Mouse (Mus musculus): ENCODE measurements around the gene Stmn3. TPM values are rescaled to one million over a fixed set of nuclear protein-coding genes. Genes with fewer than 3 reads are reported as not detected.

The Stmn3 gene
- 0.22 and 0.27 TPM in 2 replicates for polyA plus RNA-seq (2015; fragmentation: Nextera tagmentation; extraction: Ambion mirVana)

DNA sequence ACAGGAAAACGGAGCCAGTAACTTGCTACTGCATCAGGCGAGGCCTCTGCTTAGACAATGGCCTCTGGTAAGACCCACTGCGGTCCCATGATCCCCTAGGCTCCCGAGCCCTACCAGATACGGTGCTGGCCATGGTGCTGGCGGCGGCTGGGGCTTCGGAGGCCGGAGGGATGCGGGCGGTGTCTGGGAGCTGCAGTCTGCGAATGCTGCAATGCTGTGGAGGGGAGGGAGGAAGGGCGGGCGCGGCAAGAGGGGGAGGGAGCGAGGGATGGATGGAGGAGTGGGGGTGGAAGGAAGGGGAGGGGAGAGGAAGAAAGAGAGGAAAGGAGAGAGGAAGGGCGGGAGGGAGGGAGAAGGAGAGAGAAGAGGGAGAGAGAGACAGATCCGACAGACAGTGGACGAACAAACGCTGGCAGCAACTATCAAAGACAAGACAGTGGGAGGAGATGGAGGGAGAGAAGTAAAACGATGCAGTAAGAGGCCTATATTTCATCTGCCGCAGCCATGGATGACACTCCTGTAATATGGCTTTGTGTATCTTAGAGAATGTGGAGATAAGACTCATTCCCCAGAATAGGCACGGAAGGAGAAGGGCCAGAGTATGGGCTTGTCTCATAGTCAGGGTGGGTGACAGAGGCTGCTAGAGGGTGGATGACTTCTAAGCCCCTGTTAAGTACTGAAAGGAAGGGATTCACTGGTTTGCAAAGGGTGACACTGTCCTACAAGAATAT is at the start of gene Stmn3:
Gene Stmn3 (minus strand): TSS at position 421 of the 731 bp plus-strand sequence.
- DNase-seq (ENCODE audit: low spot score): peak; percentile 3

DNA sequence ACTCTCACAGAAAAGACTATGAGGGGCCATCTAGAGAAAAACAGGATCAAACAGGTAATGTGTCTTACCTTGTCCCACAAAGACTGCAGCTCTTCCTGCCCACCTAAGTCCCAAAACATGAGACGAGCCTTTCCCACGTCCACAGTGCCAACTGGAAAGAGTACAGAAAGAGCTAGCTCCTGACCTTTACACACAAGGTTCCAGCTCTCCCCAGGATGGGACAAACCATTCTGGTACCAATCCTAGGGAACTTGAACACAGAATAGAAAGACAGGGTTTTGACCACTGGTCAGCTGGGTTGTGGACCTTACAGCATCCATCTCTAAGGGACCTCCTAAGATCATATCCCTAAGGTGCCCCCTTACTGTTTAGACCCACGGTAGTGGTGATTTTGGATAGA is 49.6 kb upstream of the Stmn3 start:
- no peak for DNase-seq (ENCODE audit: low spot score)

- no peak for DNase-seq (ENCODE audit: low spot score)
These were observed 42.5 kb upstream of the Stmn3 start for GRCm38 (mm10) chr2:181356780-181357179.

DNA sequence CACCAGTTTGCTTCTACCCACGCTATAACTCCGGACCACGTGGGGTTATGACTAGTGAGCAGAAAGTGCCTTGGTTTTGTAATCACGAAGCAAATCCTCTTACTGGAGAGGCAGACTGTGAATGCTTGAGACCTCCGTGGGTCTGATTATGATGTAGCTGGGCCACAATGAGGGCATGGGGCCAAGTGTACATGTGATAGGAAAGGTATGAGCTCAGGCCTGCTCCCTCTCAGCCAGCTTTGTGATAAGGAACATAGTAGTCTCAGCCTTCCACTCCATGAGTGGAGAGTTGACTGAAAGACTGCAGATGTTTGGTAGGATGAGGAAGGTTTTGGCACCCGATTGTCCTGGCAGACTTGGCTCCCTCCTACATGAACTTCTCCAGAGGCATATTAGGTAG is 28.5 kb upstream of the Stmn3 start:
- DNase-seq (ENCODE audit: low spot score): no peak

- DNase-seq (ENCODE audit: low spot score): no peak
These were observed 26.1 kb upstream of the Stmn3 start for GRCm38 (mm10) chr2:181340426-181340825.

GRCm38 (mm10) chr2:181334023-181334422 is 19.7 kb upstream of the Stmn3 start:
- DNase-seq (ENCODE audit: low spot score): peak; percentile 70

DNA sequence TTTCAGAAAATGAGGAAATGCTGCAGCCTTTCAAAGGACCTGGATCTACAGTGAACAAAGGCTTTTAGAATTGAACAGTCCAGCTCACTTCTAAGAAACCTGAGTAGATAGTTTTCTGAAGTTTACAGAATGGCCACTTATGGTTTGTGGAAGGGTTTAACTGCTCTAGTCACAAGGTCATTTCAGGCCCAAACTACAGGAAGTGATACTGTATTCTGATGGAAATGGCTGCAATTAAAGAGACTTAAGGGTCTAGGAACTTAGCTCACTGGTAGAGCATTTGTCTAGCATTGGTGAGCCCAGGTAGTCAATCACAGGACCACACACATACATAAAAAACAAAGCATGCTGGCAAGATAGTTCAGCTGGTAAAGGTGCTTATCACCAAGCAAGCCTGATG is 18.2 kb upstream of the Stmn3 start:
- DNase-seq (ENCODE audit: low spot score): no peak

- DNase-seq (ENCODE audit: low spot score): no peak
These were observed 11.8 kb upstream of the Stmn3 start for GRCm38 (mm10) chr2:181326098-181326497.

GRCm38 (mm10) chr2:181322136-181322535 is 7.8 kb upstream of the Stmn3 start:
- no peak for DNase-seq (ENCODE audit: low spot score)

- DNase-seq (ENCODE audit: low spot score): no peak
These were observed 5.8 kb upstream of the Stmn3 start for GRCm38 (mm10) chr2:181320103-181320499.

- peak; percentile 88 for DNase-seq (ENCODE audit: low spot score)
These were observed 5.2 kb upstream of the Stmn3 start, which contains the start of gene Rtel1 for GRCm38 (mm10) chr2:181319248-181320102. Rtel1 (plus strand) TSS chr2:181319739.

- no peak for DNase-seq (ENCODE audit: low spot score)
These were observed 788 bp downstream of the Stmn3 start for GRCm38 (mm10) chr2:181313344-181314079.

DNA sequence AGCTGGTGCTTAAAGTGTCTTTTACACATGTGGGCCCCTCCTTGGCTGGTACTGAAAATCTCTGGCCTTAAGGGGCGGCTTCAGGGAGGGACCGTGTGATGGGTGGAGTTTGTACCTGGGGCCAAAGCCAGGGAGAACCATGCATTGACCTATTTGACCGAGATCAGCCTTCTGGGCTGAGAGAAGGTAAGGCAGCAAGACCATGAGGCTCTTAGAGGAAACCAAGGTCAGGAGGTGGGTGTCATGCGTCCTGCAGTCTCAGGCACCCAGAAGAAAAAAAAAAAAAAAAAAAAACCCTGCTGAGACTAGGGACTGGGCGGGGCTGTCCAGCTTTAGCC is 1.3 kb downstream of the Stmn3 start:
- no peak for DNase-seq (ENCODE audit: low spot score)

GRCm38 (mm10) chr2:181312435-181312834 is 1.9 kb downstream of the Stmn3 start:
- no peak for DNase-seq (ENCODE audit: low spot score)

DNA sequence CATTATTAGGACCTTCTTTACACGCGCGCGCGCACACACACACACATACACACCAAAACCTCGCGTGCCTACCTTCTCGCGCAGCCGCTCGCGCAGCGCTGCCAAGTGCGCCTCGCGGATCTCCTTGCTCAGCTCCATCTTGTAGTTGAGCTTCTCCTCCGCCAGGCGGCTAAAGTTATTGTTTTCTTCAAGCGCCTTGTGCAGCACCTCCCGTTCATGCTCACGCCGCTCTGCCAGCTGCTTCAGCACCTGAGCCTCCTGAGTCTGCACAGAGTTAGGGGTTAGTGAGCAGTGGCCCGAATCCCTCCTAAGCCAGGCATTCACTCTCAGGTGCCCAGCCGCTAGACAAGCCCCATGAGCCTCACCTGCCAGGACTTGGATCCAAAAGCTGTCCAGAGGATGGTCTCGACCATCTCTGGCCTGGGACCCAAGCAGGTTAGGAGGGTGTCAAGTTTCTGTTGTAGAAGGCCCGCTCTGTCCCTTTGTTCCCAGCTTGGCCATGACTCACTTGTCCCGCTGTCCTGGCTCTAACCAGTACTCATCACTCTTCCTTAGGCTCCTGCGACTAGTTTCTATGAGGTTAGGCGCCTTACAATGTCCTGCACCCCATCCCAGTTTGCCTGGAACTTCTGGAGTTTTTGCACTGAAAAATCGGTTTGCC is 7.0 kb downstream of the Stmn3 start:
- peak; percentile 73 for DNase-seq (ENCODE audit: low spot score)

DNA sequence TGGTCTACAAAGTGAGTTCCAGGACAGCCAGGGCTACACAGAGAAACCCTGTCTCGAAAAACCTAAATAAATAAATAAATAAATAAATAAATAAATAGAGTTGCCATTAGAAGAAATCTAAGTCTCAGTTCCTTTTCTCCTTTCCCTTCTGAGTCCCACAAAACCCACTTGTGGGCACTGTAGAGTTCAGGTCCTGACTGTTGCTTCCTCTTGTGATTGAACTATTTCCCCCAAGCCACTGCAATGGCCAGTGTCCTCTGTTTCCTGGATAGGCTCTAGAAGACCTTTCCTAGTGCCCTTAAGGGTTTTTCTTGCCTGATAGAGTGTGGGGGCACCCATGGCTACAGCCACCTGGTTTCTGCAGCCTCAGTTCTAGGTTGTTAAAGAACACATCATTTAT is 9.4 kb downstream of the Stmn3 start:
- no peak for DNase-seq (ENCODE audit: low spot score)

GRCm38 (mm10) chr2:181302041-181302440 is 12.3 kb downstream of the Stmn3 start:
- peak; percentile 33 for DNase-seq (ENCODE audit: low spot score)

- DNase-seq (ENCODE audit: low spot score): no peak
These were observed 23.4 kb downstream of the Stmn3 start for GRCm38 (mm10) chr2:181290937-181291336.

GRCm38 (mm10) chr2:181288691-181289090 is 25.6 kb downstream of the Stmn3 start:
- no peak for DNase-seq (ENCODE audit: low spot score)

DNA sequence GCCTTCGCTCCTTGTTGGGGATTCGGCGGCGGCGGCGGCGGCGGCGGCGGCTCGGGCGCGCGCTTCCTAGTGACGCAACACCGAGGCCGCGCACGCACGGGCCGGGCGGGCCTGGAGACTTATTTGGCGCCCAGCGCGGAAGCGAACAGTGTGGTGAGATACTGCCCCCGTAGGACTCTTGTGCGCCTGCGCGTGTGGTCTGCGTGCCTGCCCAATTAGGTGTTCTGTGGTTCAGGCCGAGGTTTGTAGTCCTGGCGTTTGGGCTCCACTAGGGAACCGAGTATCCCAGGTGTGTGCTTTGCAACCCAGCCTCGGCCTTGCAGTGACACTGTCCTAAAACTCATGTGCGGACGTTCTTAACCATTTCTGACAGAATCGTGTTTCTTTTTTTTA is 26.3 kb downstream of the Stmn3 start, which contains the start of gene Gmeb2:
Gene Gmeb2 (minus strand): TSS at position 78 of the 393 bp plus-strand sequence.
- DNase-seq (ENCODE audit: low spot score): peak; percentile 97

DNA sequence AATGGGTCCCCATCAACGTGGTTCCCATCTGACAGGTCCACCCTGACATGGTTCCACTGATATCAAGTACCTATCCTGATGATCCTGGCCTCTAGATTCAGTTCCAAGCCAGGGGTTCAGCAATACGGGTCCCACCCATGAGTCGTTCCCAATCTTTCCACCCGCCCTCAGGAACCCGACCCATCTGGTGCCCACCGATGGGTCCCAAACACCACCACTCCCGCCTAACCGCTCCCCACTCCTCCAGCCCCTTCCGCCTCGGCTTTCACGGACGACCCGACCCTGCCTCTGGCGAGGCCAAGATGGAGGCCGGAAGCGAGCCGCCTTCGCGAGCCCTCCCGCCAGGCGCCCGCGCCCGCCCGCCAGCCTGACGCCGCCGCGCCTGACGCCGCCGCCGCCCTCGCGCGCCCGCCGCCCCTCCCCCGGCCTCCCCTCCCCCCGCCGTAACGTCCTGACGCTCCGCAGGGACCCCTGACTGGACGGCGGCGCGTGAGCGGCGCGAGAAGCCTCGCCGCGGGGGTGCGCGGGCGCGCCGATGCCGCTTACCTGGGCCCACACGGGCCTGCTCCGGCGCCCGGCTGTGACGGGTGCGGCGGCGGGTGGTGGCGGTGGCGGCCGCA is 26.9 kb downstream of the Stmn3 start:
- DNase-seq (ENCODE audit: low spot score): peak; percentile 87
